Mouse (Mus musculus): Measurements from ENCODE around the gene Olfr1393. TPM values are rescaled to one million over a fixed set of nuclear protein-coding genes. Genes with fewer than 3 reads are reported as not detected.

Gene Olfr1393
- polyA plus RNA-seq, 1 experiment from 2014 or later: 0.22 TPM

DNA sequence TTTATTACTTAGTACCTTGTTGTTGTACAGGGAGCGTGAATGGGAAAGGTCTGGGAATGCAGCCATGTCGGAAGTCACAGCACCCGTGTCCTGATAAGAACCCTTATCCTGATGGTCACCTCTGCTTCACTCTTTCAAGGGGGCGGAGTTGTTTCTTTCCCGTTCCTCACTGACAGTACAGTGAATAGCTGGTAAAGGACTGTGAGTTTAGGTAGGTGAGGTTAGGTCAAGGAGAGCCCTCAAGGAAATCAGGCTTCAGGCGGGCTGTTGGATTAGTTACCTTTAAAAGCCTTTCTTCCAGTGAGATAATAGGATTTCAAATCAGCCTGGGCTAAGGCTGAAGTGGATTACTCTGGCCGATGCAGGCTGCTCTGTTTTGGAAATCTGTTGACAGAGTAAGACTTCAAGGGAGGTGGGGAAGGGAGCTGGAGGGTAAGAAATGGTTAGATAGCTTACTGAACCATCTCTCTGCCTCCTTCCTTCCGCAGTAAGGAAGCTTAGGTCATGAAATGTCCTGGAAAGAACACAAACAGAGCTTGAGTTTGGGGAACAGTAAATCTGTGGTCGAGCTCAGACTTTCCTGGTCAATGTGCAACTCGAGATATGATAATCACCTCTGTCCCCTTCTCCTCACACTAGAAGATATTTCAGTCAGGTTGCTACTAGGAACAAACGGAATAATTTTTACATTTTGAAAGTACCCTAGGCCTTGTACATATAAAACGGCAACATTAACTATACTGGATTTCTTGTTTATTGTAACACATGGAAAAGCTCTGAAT lies 32.3 kb upstream of the Olfr1393 start:
- H3K4me3 ChIP-seq: no peak overlapping the region
- peaks cover 61% of the 10 kb centered on the region for H3K4me1 ChIP-seq (replicated peaks)
- no peak for ATAC-seq (ENCODE audit: low FRiP score)
- H3K4me2 ChIP-seq: peak overlapping the region; percentile 71
- 44% methylated on average over 12 of the region's 12 CpGs for WGBS
- 0 out of 2 replicates have a peak, but pooled peaks cover 4% of the 10 kb centered on the region for H3K36me3 ChIP-seq
- peak overlapping the region; percentile 49 for H3K9ac ChIP-seq
- H3K9me3 ChIP-seq: no peaks in the 10 kb centered on the region
- no peaks in the 10 kb centered on the region for H3K27me3 ChIP-seq
- H3K27ac ChIP-seq: no peak overlapping the region

GRCm38 (mm10) chr11:49246523-49246922 lies 31.6 kb upstream of the Olfr1393 start:
- WGBS: 91% methylated on average over 4 of the region's 4 CpGs
- Histone ChIP-seq H3K27ac (no peak overlapping the region), H3K9me3 (no peaks in the 10 kb centered on the region), H3K4me1 (replicated peaks) (peaks cover 68% of the 10 kb centered on the region), H3K4me2 (no peak overlapping the region), H3K36me3 (0 out of 2 replicates have a peak, but pooled peaks cover 4% of the 10 kb centered on the region), H3K4me3 (no peak overlapping the region), H3K27me3 (no peaks in the 10 kb centered on the region), H3K9ac (0 out of 2 replicates have a peak overlapping the region, but pooled peaks have one; percentile 49)
- ATAC-seq (ENCODE audit: low FRiP score): no peak

DNA sequence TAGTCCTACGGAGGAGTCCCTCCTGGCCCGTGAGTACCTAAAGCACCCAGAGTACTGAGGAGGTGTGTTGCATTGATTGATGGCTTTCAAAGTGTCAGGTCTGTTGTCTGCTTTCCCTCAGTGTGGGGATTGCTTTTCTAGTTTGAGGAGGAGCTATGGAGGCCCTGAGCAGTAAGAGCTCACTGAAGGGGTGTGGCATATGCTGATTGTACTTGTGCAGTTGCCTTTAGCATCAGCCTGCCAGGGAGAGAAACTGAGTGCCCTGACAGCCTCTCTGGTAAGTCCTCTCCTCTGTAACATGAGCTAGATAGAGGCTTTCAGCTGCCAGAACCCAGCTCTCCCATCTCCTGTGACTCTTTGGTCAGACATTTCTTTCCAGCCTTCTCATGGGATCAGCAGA lies 30.8 kb upstream of the Olfr1393 start:
- H3K9ac ChIP-seq: peak overlapping the region; percentile 58
- WGBS: 61% methylated on average over 2 of the region's 2 CpGs
- no peak for ATAC-seq (ENCODE audit: low FRiP score)

GRCm38 (mm10) chr11:49248226-49248973 lies 29.7 kb upstream of the Olfr1393 start:
- no peaks in the 10 kb centered on the region for H3K27me3 ChIP-seq
- H3K4me2 ChIP-seq: no peak overlapping the region
- ATAC-seq (ENCODE audit: low FRiP score): no peak
- H3K4me3 ChIP-seq: no peak overlapping the region
- peak overlapping the region; percentile 5; the same call in 1 of the 2 replicates for H3K9ac ChIP-seq
- H3K36me3 ChIP-seq: peaks cover 8% of the 10 kb centered on the region; the same call in 1 of the 2 replicates
- WGBS: 58% methylated on average over 6 of the region's 6 CpGs
- H3K4me1 ChIP-seq (replicated peaks): peaks cover 68% of the 10 kb centered on the region
- H3K9me3 ChIP-seq: no peaks in the 10 kb centered on the region
- no peak overlapping the region for H3K27ac ChIP-seq

More for the DNA sequence above, 30.8 kb upstream of the Olfr1393 start:
- Histone ChIP-seq H3K4me2 (no peak overlapping the region), H3K27ac (no peak overlapping the region), H3K4me1 (replicated peaks) (peaks cover 74% of the 10 kb centered on the region), H3K27me3 (no peaks in the 10 kb centered on the region), H3K36me3 (0 out of 2 replicates have a peak, but pooled peaks cover 4% of the 10 kb centered on the region), H3K9me3 (no peaks in the 10 kb centered on the region), H3K4me3 (no peak overlapping the region)

DNA sequence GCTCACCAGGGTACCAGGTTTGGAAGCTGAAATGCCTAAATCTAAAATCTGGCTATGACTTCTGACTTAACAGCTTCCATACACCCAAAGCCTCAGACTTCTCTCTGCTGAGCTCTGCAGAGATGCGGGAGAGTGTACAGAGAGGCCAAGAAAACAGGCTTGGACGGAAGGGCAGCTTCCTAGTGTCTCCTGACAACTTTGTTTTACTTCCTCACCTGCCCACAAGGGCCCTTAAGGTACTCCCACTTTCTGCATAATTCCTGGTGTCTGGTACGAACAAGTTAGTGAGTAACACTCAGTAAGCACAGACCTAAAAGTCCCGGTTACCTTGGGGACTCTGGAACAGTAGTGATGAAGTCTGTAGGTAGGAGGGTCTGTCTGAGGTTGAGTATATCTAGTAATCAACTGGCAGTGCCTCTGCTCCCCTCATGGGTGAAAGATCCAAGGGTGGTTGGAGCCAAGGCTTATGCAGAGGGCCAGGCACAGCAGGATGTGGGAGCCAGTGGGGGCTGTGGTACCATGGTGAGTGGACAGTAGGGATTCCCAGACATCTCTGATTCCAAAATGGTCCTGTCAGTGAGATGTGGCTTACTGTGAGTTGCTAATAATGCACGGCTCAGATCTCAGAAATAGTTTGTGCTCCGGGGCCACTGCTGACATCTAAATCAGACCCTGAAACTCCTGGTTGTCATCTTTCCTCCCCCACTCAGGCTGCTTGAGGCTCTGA lies 29.0 kb upstream of the Olfr1393 start:
- WGBS: 73% methylated on average over 6 of the region's 6 CpGs
- no peaks in the 10 kb centered on the region for H3K27me3 ChIP-seq
- peak overlapping the region; percentile 5; the same call in 1 of the 2 replicates for H3K9ac ChIP-seq
- no peak overlapping the region for H3K27ac ChIP-seq
- peak overlapping the region; percentile 87; the same call in 1 of the 2 replicates for H3K4me2 ChIP-seq
- H3K4me1 ChIP-seq (replicated peaks): peaks cover 68% of the 10 kb centered on the region
- no peak overlapping the region for H3K4me3 ChIP-seq
- H3K36me3 ChIP-seq: peaks cover 12% of the 10 kb centered on the region; the same call in 1 of the 2 replicates
- no peaks in the 10 kb centered on the region for H3K9me3 ChIP-seq
- no peak for ATAC-seq (ENCODE audit: low FRiP score)

- peak; percentile 14; the same call in 1 of the 2 replicates for ATAC-seq (ENCODE audit: low FRiP score)
- no peaks in the 10 kb centered on the region for H3K27me3 ChIP-seq
- peaks cover 63% of the 10 kb centered on the region for H3K4me1 ChIP-seq (replicated peaks)
- H3K9ac ChIP-seq: peak overlapping the region; percentile 85
- H3K4me2 ChIP-seq: peak overlapping the region; percentile 87
- 34% methylated on average over 10 of the region's 10 CpGs for WGBS
- no peaks in the 10 kb centered on the region for H3K9me3 ChIP-seq
- H3K27ac ChIP-seq: peak overlapping the region; percentile 67
- peak overlapping the region; percentile 58 for H3K4me3 ChIP-seq
- peaks cover 19% of the 10 kb centered on the region; the same call in 1 of the 2 replicates for H3K36me3 ChIP-seq
Observed at GRCm38 (mm10) chr11:49249811-49250421, 28.2 kb upstream of the Olfr1393 start.

DNA sequence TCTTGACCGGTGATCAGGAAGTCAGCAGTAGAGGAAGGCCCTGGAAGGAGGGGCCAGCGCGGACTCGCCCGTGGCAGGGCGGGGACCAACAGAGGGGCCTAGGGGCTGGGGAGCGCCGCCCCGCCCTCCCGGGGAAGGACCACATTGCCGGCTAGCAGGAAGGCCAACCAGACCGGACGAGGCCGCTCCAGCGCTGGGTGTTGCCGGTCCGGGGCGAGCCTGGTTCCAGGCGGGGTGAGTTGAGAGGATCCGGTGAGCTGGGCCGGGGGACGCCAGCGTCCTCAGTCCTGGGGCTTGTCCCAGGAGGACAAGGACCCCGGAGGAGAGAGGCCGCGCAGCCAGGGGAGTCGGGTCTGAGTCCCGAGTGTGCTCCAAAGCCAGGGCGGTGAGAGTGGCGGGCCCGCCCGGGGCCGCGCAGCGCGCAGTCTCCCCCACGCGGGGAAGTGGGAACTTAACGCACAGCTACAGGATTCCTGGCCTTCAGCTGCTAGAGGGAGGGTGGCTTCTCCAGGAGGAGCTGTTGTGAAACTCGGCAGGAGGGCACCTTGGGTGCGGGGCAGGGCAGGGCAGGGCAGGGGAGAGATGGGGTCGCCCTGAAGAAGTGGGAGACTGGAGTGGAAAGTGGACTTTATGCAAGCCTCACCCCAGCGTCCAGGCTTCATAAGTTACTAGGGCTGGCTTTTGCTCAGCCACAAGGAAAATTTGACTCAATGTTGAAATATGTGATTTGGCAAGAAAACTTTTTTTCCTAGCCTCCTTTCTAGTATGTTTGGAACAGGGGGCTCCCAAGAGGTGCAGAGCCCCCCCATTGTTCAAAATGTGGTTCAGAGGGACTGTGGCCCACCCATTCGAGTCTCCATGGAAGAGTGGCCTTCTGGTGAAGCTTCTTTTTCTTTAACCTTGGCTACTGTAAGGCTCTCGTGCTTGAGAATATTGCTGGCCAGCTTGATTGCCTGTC lies 27.4 kb upstream of the Olfr1393 start:
- H3K4me3 ChIP-seq: peak overlapping the region; percentile 58
- ATAC-seq (ENCODE audit: low FRiP score): peak; percentile 90
- peaks cover 20% of the 10 kb centered on the region; the same call in 1 of the 2 replicates for H3K36me3 ChIP-seq
- peak overlapping the region; percentile 85 for H3K9ac ChIP-seq
- WGBS: 2% methylated on average over 41 of the region's 45 CpGs
- no peaks in the 10 kb centered on the region for H3K9me3 ChIP-seq
- peak overlapping the region; percentile 87 for H3K4me2 ChIP-seq
- no peaks in the 10 kb centered on the region for H3K27me3 ChIP-seq
- H3K4me1 ChIP-seq (replicated peaks): peaks cover 55% of the 10 kb centered on the region
- peak overlapping the region; percentile 67 for H3K27ac ChIP-seq

DNA sequence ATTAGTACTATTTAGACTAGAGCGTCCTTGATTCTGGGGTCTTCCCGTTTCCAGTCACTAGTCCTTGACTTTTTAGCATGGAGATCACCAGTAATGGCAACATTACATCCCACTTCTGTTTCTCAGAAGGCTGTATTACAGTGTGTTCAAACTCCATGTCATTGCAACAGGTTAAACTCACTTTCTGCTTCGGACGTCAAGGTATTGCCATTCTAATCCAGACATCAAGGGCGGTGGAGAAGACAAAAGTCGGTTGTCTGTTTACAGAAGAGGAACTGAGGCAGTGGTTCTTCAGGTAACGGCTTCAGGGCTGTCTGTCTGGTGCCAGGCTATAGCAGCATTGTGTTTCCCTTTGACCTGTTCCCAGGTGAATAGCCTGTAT lies 26.7 kb upstream of the Olfr1393 start:
- no peak for ATAC-seq (ENCODE audit: low FRiP score)
- no peak overlapping the region for H3K9ac ChIP-seq
- WGBS: 82% methylated on average over 7 of the region's 7 CpGs
- no peaks in the 10 kb centered on the region for H3K27me3 ChIP-seq
- no peak overlapping the region for H3K27ac ChIP-seq
- H3K36me3 ChIP-seq: peaks cover 20% of the 10 kb centered on the region; the same call in 1 of the 2 replicates
- H3K4me1 ChIP-seq (replicated peaks): peaks cover 49% of the 10 kb centered on the region
- H3K4me3 ChIP-seq: peak overlapping the region; percentile 58
- H3K9me3 ChIP-seq: no peaks in the 10 kb centered on the region
- H3K4me2 ChIP-seq: peak overlapping the region; percentile 87

GRCm38 (mm10) chr11:49252048-49252447 lies 26.1 kb upstream of the Olfr1393 start:
- ATAC-seq (ENCODE audit: low FRiP score): no peak
- Histone ChIP-seq H3K4me2 (no peak overlapping the region), H3K9ac (no peak overlapping the region), H3K36me3 (peaks cover 20% of the 10 kb centered on the region; the same call in 1 of the 2 replicates), H3K4me3 (no peak overlapping the region), H3K27ac (no peak overlapping the region), H3K9me3 (no peaks in the 10 kb centered on the region), H3K27me3 (no peaks in the 10 kb centered on the region), H3K4me1 (replicated peaks) (peaks cover 43% of the 10 kb centered on the region)
- 94% methylated on average over 5 of the region's 5 CpGs for WGBS

DNA sequence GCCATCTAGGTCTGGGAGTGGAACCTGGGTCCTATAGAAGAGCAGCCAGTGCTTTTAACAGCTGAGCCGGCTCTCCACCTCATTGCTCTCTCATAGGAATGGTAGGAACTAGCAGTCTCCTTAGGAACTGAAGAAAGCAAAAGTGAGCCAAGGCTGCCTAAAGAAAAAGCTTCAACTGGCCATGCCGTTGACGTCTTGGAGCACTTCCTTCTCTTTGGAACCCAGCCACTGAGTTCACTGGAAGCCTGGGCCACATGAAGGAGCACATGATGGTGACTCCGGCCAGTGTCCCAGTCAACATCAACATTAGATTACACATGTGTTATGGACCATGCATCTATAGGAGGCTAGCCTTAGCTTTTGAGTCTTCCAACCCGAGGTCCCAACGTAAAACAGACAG lies 25.1 kb upstream of the Olfr1393 start:
- H3K4me3 ChIP-seq: no peak overlapping the region
- peaks cover 35% of the 10 kb centered on the region for H3K4me1 ChIP-seq (replicated peaks)
- no peaks in the 10 kb centered on the region for H3K9me3 ChIP-seq
- peaks cover 16% of the 10 kb centered on the region; the same call in 1 of the 2 replicates for H3K36me3 ChIP-seq
- WGBS: 95% methylated on average over 6 of the region's 6 CpGs
- H3K27me3 ChIP-seq: no peaks in the 10 kb centered on the region
- no peak overlapping the region for H3K4me2 ChIP-seq
- no peak overlapping the region for H3K9ac ChIP-seq
- ATAC-seq (ENCODE audit: low FRiP score): no peak
- no peak overlapping the region for H3K27ac ChIP-seq

DNA sequence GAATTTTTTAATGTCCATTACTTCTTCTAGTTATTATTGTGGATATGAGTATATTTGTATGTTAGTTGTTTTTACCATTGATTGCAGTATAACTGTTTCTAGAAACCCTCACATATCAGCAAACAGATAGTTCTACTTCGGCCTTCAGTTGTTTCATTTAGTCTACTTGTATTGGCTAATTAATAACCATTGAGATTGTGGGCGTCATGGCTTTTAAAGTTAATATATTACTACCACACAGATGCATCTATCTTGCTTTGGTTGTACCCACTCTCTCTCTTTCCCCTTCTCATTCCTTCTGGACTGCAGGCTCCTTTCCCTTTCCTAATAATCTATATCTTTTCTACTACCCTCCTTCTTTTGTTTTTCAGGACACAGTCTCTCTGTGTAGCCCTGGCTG lies 18.8 kb upstream of the Olfr1393 start:
- no peak overlapping the region for H3K9ac ChIP-seq
- no peaks in the 10 kb centered on the region for H3K4me1 ChIP-seq (replicated peaks)
- H3K27ac ChIP-seq: no peak overlapping the region
- H3K9me3 ChIP-seq: no peaks in the 10 kb centered on the region
- H3K4me3 ChIP-seq: no peak overlapping the region
- no peak overlapping the region for H3K4me2 ChIP-seq
- no peak for ATAC-seq (ENCODE audit: low FRiP score)
- 98% methylated on average over 2 of the region's 2 CpGs for WGBS
- peaks cover 36% of the 10 kb centered on the region for H3K36me3 ChIP-seq
- no peaks in the 10 kb centered on the region for H3K27me3 ChIP-seq
